Mouse (Mus musculus) adrenal gland, postnatal 10 days (tissue): Measurements from ENCODE around the gene Ttc30a1. TPM values are rescaled to one million over a fixed set of nuclear protein-coding genes. Genes with fewer than 3 reads are reported as not detected.
"Not testable (repeated sequence)": the region's sequence is repeated elsewhere in the genome, so short reads cannot be mapped to it uniquely, and the experiment has no call there.

Experiments used
- DNase-seq: peaks from one replicate; pipeline ENCODE4 v3.0.0; 2021; ENCODE audit warnings: mixed read lengths
- total RNA-seq, 2 experiments: library from RNA; stranded (reverse); gene quantifications; 2 replicates each; pipeline ENCODE4 v1.2.3; 2021

Gene Ttc30a1
- total RNA-seq, 2 experiments from 2014 or later: 2.4 to 4.5 TPM

DNA sequence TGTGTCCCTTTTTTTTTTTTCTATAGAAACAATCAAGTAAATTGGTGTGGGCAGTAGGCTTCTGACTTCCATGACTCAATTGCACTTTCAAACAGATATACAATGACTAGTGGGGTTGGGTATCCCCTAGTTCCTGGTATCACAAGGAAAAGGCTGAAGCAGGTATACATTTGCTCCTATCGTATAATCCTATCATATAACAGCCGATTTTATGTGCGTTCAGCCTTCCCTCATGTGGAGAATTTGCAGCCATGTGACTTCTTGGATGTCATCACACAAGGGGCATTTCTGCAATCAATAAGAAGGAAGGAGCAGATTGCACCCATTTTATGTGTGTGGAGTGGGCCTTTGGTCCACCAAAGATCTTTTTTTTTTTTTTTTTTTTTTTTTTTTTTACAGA, 1.3 kb upstream of the Ttc30a1 start:
- DNase-seq: no peak

DNA sequence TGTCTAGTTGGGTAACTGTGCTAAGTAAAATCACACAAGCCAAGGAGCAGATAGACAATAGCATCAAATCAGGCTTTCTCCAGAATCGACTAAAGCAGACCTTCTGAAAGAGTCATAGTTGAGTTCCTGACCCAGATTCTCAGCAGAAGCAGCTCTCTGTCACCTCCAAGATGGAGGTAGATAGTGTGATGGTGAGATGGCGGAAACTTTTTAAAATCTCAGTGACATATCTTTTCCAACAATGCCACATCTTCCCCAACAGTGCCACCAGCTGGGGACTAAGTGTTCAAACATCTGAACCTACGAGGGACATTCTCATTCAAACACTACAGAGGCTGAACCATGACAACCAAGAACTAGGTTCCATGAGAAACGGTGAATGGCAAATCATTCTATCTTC, 859 bp upstream of the Ttc30a1 start:
- DNase-seq: no peak

DNA sequence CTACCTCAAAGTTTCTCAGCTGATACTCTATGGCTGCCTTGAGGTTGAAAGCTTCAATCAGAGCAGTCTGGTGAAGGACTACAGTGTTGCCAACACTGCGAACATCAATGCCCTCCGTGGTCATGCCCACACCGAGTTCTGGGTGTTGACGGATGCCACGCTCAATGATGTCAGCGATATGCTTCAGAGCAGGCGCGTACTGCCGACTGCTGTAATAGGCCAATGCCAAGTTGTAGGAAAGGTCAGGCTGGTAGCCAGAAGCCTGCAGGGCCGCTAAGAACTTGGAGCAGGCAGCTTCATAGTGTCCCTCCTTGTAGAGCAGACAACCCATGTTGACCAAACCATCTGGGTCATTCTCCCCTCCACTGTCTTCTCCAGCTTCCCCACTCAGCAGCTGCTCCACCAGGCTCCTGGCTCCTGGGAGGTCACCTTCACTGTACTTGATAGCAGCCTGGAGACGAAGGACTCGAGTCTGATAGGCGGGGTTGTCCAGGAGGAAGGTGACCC, 781 bp downstream of the Ttc30a1 start:
- not testable (repeated sequence) for DNase-seq

DNA sequence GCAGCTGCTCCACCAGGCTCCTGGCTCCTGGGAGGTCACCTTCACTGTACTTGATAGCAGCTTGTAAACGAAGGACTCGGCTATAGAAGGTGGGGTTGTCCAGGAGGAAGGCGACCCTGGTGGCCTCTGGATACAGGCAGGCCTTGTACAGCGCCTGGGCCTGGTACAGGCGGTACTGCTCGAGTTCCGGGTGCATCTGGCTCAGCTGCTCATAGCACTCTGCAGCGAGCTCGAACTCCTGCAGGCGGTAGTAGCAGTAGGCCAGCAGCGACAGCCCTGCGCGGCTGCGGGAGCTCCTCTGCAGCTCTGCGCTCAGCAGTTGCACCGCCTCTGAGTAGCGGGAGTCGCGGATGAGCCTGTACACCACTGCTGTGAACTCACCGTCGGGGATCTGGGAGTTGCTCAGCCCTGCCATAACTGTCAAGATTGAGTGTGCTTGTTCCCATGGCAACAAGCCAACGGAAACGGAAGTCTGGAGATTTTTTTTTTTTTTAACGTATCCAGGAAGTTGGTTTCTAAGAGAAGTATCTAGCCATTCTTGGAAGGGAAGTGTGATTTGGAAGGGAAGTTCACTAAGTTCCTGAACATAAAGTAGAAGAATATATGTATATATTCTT, 3.9 kb downstream of the Ttc30a1 start, which contains the start of gene Ttc30a2:
TSS of gene Ttc30a2 (minus strand) at position 419 of the 617 bp plus-strand sequence.
- DNase-seq: peak; percentile 47

DNA sequence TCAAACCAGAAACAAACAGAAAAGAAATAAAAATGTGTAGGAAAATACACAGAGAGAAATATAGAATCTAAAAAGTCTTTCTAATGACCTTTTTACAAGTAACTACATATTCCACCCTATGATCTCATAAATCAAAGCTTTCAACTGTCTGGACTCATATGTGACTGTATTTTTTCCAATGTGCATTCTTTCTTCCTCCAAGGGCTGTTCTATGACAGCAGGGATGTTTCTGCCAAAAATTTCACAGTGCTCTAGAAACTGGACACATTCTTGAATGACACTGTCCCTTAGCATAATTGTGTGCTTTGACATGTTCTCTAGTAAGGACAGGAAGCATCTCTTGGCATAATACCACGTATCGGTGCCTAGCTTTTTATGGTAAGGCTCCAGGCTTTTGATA, 5.7 kb downstream of the Ttc30a1 start:
- not testable (repeated sequence) for DNase-seq

DNA sequence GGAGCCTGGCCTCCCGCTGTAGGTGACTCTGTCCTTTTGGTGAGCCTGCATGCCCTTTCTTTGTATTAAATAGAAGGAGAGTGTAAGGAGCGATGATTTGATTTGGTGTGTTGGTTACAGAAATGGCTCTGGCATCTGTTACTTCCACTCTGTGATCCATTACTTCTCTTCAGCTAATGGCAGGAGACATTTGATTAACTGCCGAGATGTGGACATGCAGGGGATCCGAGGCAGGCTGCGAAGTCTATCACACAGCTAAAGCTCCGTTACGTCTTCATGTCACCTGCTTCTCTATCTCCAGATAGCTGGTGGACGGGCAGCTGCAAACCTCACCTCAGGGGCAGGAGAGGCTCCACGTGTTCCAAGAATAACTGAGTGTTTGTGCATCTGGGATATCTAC, 7.6 kb downstream of the Ttc30a1 start:
- no peak for DNase-seq

DNA sequence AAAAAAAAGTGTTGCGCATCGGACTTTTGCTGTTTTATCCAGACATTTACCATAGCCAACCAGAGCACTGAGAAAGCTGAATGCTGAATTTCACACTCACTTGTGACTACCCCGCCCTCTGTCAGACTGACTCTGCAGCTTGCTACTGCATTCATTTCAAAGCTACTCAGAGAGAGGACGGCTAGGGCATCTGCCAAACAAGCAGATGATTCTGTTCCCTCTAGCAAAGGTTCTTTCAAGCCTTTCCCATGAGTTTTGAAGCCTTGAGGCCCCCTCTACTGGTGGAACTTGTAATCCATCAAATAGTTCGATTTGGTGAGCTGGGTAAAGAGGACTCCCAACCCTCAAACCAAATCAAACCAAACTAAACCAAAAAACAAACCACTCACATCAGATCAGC, 16.8 kb downstream of the Ttc30a1 start:
- DNase-seq: peak; percentile 75

DNA sequence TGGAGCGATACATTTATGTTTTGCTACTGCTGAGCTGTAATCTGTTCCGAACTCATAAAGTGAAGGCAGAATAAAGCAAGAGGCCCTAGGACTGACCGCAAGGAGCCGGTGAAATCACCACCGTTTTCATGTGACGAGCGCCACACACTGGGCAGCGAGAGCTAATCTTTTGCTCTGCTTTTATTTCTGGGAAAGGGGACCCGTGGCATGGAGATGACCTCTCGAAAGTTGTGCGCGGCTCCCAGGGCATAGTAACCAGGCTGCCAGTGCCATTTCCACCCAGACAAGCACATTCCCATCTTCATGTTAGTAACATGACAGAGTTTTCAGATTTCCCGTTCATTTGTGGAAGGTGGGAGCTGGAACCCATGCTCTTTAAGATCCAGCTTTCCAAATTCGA, 17.3 kb downstream of the Ttc30a1 start:
- peak; percentile 85 for DNase-seq

DNA sequence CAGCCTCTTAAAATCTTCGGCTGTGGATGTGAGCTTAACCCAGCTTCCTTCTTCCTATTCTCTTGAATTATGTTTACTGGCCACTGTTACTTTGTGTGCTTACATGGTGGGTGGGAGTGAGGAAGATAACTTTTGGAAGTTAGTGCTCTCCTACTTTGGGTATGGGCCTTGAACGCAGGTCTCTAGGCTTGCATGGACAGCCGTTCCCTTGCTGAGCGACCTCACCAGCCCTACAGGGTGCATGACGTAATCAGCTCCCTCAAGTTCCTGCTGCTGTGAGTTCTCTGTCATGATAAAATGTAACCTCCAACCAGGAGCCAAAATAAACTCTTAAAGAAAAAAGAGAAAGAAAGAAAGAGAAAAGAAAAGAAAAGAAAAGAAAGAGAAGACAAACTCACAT, 17.7 kb downstream of the Ttc30a1 start:
- DNase-seq: peak; percentile 25

DNA sequence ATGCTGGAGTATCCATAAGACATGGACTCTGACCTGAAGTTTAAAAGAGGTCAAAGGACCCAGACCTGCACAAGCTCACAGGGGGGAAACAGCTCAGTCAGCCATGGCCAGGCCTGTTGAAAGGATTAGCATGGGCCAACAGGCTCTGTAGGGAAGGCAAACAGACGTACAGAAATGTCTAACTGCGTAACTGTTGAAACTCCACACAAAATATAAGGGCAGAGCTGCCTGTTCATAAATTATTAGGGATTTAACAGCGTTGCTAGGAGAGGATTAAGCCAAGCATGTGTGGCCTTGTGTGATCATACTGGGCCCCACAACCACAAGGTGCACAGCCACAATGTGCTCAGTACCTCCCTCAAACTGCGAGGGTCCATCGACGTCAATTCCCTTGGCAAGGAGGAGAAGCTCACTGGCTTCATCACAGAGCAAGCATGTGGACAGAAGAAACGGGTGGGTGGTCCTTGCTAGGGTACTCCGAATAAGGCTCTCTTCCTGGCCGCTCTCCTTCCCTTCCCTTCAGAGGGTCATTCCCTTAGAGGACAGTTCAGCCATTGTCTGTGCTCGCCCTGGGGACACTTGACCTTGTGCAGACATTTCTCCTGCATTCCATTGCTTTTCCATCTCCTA, 18.4 kb downstream of the Ttc30a1 start:
- DNase-seq: no peak

DNA sequence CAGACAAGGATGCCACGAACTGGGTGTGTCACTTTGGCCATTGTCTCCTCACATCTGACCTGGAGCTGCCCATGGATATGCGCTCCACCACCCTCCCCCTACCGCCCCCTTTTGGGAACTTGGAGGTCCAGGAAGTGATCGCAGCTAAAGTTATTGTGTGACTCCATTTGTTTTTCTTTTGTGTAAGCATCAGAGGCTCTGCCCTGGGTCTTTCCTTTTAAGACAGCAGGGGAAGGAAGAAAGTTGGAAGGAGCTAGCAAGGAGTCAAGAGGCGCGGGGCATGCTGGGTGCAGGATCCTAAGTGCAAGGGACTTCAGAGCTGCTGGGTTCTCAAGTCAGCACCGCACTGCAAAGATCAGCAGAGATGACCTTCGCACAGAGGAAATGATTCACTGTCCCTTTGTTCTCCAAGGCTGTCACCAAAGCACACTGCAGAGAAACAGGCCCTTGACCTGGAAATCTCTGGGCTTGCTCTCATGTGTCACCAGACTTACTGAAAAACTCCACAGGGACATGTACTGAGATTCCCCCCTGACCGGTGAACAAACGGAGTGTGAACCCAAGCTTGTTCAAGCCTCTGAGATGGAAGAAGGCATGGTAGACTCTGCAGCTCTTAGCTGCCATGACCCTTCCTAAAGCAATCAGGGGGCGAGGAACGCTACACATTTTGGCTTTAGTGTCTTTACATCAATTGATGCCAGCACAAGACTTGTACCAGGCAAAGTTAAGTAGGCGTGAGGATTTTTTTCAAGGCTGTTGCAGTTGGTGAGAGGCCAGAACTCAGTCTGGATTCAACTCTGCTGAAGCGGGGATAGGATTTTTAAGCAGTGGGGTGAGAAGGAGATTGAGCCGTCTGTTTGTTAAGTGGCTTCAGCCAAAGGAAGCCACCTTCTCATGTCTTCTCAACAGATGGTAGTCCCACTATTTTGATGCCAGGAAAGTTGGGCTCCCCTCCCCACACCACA, 21.1 kb downstream of the Ttc30a1 start:
- DNase-seq: peak; percentile 74

DNA sequence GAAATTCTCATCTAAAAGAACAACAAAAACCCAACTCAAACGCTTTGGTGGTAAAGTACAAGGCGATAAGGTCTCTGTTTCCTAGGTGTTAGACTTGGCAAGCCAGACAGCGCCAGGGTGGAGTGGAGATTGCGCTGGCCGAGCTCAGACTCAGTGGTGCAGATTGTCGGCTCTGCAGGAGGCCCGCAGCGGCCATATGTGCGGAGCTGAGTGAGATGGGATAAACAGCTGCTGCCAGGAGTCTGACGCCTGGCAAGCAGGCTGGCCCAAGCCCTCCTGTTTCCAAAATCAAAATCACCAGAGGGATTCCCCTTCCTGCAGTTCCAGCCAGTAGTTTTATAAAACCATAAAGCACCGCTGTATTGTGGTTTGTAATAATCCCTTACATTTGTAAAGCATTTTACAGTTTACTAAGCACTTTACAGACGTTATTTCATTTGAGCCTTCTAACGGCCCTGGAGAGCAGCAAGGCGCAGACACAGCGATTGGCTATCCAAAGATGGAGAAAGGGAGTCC, 21.9 kb downstream of the Ttc30a1 start:
- DNase-seq: peak; percentile 37

DNA sequence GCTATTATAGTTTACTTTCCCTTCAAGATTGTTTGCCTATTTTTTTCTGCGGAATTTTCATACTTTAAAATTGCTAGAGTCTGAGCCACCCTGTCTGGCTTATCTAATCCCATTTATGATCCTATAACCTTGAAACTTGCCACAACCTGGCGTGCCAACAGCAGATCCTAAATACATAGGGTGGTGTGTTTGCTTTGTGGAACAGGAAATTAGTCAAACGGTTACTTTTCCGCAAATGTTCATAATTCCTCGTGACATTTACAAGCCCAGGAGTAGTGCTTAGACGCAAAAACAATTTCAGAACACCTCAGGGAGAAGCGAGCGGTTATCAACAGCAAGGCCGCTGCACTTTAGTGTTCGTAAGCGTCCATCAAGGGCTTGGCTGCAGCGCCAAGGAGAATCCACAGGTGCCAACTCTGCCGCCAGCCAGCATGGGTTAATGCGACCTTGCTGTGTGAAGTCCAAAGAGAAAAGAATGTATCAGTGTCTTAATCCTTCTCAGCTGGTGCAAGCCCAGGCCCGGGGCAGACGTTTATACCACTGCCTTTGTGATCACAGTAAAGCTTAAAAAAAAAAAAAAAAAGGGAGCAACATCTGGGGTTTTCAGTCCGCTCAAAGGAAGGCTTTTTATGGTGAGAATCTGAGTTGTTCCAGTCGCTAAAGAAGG, 22.5 kb downstream of the Ttc30a1 start:
- DNase-seq: peak; percentile 59

DNA sequence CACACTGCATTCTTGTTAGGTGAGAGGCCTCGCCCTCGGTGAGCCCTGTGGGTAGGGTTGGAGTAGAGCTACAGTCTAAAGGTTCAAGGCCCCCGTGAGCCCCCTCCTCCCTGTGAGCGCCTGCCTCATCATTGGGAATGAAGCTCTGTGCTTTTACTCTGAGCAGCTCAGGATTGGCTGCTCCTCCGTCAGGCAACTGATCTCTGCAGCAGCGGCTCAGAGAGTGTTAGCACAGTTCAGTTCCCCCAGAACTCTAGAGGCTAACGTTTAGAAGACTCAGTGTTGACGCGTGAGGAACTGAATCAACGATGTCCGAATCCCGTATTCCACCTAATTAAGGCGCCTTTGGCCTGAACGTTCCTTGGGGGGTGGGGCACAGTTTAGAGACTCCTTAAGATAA, 26.1 kb downstream of the Ttc30a1 start:
- DNase-seq: no peak

DNA sequence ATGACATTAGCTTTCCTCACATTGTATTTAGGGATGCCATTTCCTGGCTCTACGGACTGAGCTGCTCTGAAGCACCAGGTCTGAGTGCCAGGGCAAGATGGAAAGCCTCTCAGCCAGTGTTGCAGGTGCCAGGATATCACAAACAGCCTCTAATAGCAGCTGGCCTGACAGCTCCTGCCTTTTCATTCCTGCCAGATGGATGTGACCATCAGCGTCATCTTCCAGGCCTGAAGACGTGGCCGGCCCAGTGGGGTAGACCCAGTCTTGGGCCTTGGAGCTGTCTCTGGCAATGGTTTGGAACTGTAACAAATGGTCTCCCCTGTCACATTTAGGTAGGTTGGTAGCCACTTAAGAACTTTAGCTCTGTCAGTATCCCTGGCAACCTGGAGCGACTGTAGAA, 28.4 kb downstream of the Ttc30a1 start:
- DNase-seq: no peak

DNA sequence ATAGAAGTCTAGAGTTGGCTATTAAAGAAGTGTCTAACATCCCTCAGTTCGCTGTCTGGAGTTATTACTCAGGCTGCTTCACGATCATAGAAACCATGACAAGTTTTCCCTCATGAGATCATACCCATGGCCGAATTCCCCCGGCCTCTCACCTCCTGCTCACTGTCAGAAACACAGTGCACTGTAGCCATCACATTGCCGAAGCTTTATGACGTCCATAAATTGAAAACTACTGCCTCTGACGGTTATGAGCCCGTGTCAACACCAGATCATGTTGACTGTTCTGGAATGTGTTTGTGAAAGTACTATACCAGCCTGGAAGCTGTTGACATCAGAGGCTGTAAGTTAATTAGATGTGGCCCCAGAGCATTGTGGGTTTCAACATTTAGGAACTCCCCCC, 31.1 kb downstream of the Ttc30a1 start:
- no peak for DNase-seq

DNA sequence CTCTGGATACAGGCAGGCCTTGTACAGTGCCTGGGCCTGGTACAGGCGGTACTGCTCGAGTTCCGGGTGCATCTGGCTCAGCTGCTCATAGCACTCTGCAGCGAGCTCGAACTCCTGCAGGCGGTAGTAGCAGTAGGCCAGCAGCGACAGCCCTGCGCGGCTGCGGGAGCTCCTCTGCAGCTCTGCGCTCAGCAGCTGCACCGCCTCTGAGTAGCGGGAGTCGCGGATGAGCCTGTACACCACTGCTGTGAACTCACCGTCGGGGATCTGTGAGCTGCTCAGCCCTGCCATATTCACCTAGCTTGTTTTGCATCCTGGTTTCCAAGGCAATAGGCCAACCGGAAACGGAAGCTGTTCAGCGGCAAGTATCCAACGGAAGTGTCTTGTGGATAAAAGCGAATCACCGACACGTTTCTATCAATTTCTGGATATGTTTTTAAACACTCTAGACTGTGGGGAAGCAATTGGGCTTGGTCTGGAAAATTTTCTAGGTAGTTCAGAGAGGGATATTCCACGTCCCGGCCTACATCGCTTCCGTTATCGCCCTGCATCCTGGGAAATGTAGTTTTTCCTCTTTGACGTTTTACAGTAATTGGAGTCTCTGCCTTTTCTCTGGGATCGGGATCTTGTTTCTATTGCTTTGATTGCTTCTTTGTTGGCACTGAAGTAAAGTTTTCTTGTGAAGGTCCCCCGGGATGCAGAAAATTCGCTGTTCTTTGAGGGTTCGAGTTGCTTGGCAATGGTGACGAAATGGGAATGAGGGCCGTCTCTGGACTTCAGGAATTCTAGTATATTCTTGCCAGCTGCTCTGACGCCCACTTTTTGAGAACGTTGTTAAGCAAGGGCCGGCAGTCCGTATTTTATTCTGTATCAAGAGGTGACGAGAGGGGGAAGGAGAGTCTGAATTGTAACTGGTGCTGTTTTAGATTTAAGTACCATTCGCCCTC, 43.4 kb downstream of the Ttc30a1 start, which contains the start of gene Ttc30b:
TSS of gene Ttc30b (minus strand) at position 469 of the 947 bp plus-strand sequence.
- DNase-seq: peak; percentile 85

DNA sequence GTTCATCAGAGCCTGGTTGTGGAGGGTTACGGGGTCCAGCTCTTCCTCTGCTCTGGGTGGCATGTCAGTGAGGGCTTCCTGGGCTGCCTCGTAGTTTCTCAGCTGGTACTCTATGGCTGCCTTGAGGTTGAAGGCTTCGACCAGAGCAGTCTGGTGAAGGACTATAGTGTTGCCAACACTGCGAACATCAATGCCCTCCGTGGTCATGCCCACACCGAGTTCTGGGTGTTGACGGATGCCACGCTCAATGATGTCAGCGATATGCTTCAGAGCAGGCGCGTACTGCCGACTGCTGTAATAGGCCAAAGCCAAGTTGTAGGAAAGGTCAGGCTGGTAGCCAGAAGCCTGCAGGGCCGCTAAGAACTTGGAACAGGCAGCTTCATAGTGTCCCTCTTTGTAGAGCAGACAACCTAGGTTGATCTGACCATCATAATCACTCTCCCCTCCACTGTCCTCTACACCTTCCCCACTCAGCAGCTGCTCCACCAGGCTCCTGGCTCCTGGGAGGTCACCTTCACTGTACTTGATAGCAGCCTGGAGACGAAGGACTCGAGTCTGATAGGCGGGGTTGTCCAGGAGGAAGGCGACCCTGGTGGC, 44.1 kb downstream of the Ttc30a1 start:
- DNase-seq: peak; percentile 45

DNA sequence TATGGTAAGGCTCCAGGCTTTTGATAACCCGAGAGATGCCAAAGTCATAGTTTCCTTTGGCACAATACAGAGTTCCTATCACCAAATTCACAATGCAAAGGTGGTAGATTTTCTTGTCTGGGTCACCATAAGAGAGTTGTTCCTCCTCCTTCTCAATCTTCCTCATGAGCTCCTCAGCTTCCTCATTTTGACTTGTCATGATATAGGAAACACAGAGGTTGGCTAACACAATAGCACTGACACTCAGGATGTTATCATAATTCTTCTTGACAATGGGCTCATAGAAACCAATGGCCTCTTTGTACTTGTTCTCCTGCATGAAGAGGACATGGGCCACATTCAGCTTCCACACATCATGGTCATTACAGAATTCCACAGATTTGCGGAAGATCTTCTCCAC, 45.1 kb downstream of the Ttc30a1 start:
- DNase-seq: not testable (repeated sequence)

DNA sequence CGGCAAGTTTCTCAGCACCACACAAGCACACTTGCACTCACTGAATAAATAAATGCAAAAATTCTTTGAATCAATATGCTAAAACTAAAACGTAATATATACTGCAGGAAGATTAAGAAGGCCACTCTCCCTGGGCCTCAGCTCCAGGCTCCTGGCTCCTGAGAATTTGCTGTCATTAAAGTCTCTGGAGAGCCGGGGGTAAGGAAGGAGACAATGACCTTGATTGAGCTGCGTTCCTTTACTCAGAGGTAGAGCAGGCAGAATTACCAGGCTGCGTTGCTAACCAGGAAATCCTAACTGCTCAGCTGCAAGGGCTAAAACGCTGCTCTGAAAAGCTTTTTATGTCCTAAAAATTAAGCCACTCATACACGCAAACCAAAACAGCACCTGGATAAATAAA, 48.2 kb downstream of the Ttc30a1 start:
- DNase-seq: no peak
